Mouse (Mus musculus): Measurements from ENCODE around the gene Gm3278. TPM values are rescaled to one million over a fixed set of nuclear protein-coding genes. Genes with fewer than 3 reads are reported as not detected.

Gm3278 gene
- polyA plus RNA-seq (2014; fragmentation: Illumina TruSeq; extraction: RNeasy Lipid Tissue Mini Kit (QIAGEN cat#74804); ENCODE audit: low read depth, low replicate concordance): 0.24 TPM

GRCm38 (mm10) chr14:4892116-4892515 is at the start of gene Gm3278:
Gm3278 (plus strand) TSS chr14:4892416.

GRCm38 (mm10) chr14:4855299-4855980 is 36.8 kb upstream of the Gm3278 start, which contains the start of gene Gm3264:
Gm3264 (plus strand) TSS chr14:4855576.

Other genes with a start within 250 kb of the Gm3278 start
- 6.9 TPM for gene Gm3239, start 228.2 kb upstream of the Gm3278 start, polyA plus RNA-seq (2014; fragmentation: Illumina TruSeq; extraction: RNeasy Lipid Tissue Mini Kit (QIAGEN cat#74804); ENCODE audit: low read depth, low replicate concordance)
- 14.0 TPM for gene Gm7876, start 183.2 kb upstream of the Gm3278 start, polyA plus RNA-seq (2014; fragmentation: Illumina TruSeq; extraction: RNeasy Lipid Tissue Mini Kit (QIAGEN cat#74804); ENCODE audit: low read depth, low replicate concordance)
- 3.1 TPM for gene Gm3252, start 165.6 kb upstream of the Gm3278 start, polyA plus RNA-seq (2014; fragmentation: Illumina TruSeq; extraction: RNeasy Lipid Tissue Mini Kit (QIAGEN cat#74804); ENCODE audit: low read depth, low replicate concordance)
- gene Gm9602, start 116.1 kb upstream of the Gm3278 start, polyA plus RNA-seq (2014; fragmentation: Illumina TruSeq; extraction: RNeasy Lipid Tissue Mini Kit (QIAGEN cat#74804); ENCODE audit: low read depth, low replicate concordance): 5.4 TPM
- 0.13 TPM for gene Gm3269, start 54.3 kb upstream of the Gm3278 start, polyA plus RNA-seq (2014; fragmentation: Illumina TruSeq; extraction: RNeasy Lipid Tissue Mini Kit (QIAGEN cat#74804); ENCODE audit: low read depth, low replicate concordance)
- gene Gm3264, start 36.8 kb upstream of the Gm3278 start, polyA plus RNA-seq (2014; fragmentation: Illumina TruSeq; extraction: RNeasy Lipid Tissue Mini Kit (QIAGEN cat#74804); ENCODE audit: low read depth, low replicate concordance): 0.70 TPM
- gene Gm8297, start 91.5 kb downstream of the Gm3278 start, polyA plus RNA-seq (2014; fragmentation: Illumina TruSeq; extraction: RNeasy Lipid Tissue Mini Kit (QIAGEN cat#74804); ENCODE audit: low read depth, low replicate concordance): 70.4 TPM
- not detected for gene Gm3298, start 123.5 kb downstream of the Gm3278 start, polyA plus RNA-seq (2014; fragmentation: Illumina TruSeq; extraction: RNeasy Lipid Tissue Mini Kit (QIAGEN cat#74804); ENCODE audit: low read depth, low replicate concordance)
- gene 4930555G01Rik, start 158.2 kb downstream of the Gm3278 start, polyA plus RNA-seq (2014; fragmentation: Illumina TruSeq; extraction: RNeasy Lipid Tissue Mini Kit (QIAGEN cat#74804); ENCODE audit: low read depth, low replicate concordance): 4.0 TPM
- gene Gm8281, start 178.6 kb downstream of the Gm3278 start, polyA plus RNA-seq (2014; fragmentation: Illumina TruSeq; extraction: RNeasy Lipid Tissue Mini Kit (QIAGEN cat#74804); ENCODE audit: low read depth, low replicate concordance): 4.1 TPM
- gene Gm8279, start 239.1 kb downstream of the Gm3278 start, polyA plus RNA-seq (2014; fragmentation: Illumina TruSeq; extraction: RNeasy Lipid Tissue Mini Kit (QIAGEN cat#74804); ENCODE audit: low read depth, low replicate concordance): 34.0 TPM

All from testis, adult 10 weeks (tissue).